Mouse (Mus musculus): Measurements from ENCODE around the gene Aldh3b2. TPM values are rescaled to one million over a fixed set of nuclear protein-coding genes. Genes with fewer than 3 reads are reported as not detected.

Gene Aldh3b2
- polyA plus RNA-seq, 1 experiment: 1.3 TPM

DNA sequence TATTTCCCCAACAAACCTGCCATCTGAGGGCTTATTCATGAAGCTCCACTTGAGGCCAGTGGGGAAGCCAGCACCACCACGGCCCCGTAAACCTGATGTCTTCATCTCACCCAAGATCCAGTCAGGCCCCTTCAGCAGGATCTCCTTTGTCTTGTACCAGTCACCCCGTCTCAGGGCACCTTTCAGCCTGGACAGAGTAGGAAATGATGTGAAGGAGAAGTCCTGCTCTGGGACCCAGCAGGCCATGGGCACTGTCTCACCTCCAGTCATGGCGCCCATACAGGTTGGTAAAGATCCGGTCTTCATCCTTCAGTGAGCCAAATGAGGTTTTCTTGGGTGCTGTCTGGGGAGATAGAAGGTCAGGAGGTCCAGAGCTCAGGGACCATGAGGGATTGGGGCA, 39.0 kb downstream of the Aldh3b2 start:
- H3K4me1 ChIP-seq (ENCODE audit: control insufficient read depth, insufficient read depth, low read length): no peaks in the 10 kb centered on the region
- no peak overlapping the region for H3K4me3 ChIP-seq (ENCODE audit: low read depth, low read length)
- H3K27ac ChIP-seq (ENCODE audit: insufficient read depth, low read length): no peak overlapping the region
- peaks cover 8% of the 10 kb centered on the region; the same call in 1 of the 2 replicates for H3K36me3 ChIP-seq (ENCODE audit: control insufficient read depth, insufficient read depth, low read length, poor library complexity, severe bottlenecking)
- TF ChIP-seq CTCF (IDR thresholded peaks at IDR 0.05; ENCODE audit: low read depth, low read length) (no peak), EP300 (IDR thresholded peaks at IDR 0.05; ENCODE audit: insufficient read depth, low read depth, low read length) (no peak), POLR2A (IDR thresholded peaks at IDR 0.05; ENCODE audit: insufficient read depth, low read length) (no peak)
- no peaks in the 10 kb centered on the region for H3K27me3 ChIP-seq (ENCODE audit: control insufficient read depth, insufficient read depth, low read length, poor library complexity, severe bottlenecking)
- no peaks in the 10 kb centered on the region for H3K9me3 ChIP-seq (replicated peaks; ENCODE audit: control insufficient read depth, insufficient read depth, low read length, poor library complexity, severe bottlenecking)
- H3K9ac ChIP-seq (ENCODE audit: low read depth, poor library complexity, severe bottlenecking): no peak overlapping the region

DNA sequence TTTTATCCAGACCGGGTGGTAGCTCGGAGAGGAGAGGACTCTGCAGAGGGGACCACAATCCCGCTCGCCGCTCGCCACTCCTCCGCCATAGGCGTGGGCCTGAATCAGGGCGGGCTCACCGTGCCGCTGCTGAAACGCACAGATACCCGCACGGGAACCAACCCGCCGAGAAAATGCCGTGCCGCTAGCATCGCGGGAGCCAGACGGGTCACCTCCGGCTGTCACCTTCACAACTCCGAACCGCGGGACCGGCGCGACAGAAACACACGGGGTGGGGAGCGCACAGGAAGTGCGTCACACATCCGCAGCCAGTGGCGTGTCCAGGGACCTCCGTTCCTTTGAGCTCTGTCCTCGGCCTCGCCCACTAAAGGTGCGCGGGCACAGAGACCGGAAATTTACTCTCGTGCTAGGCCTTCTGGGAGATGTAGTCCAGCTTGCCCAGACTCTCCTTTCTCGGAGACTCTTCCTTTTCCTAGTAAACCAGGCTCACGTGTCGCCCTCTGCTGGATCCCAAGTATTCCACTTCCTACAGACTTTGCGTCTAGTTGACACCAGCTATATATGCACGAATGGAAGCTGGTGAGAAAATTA, 40.4 kb downstream of the Aldh3b2 start, which contains the start of gene Ndufv1:
TSS of gene Ndufv1 (minus strand) at position 375 of the 591 bp plus-strand sequence.
- H3K4me3 ChIP-seq (ENCODE audit: low read depth, low read length): peak within 1 kb of the TSS; percentile 96
- peak within 1 kb of the TSS; percentile 57 for H3K9ac ChIP-seq (ENCODE audit: low read depth, poor library complexity, severe bottlenecking)
- H3K4me1 ChIP-seq (ENCODE audit: control insufficient read depth, insufficient read depth, low read length): no peaks in the 10 kb centered on the region
- TF ChIP-seq POLR2A (IDR thresholded peaks at IDR 0.05; ENCODE audit: insufficient read depth, low read length) (no peak), CTCF (IDR thresholded peaks at IDR 0.05; ENCODE audit: low read depth, low read length) (peak; percentile 62)
- no peaks in the 10 kb centered on the region for H3K9me3 ChIP-seq (replicated peaks; ENCODE audit: control insufficient read depth, insufficient read depth, low read length, poor library complexity, severe bottlenecking)
- no peak within 1 kb of the TSS for H3K27ac ChIP-seq (ENCODE audit: insufficient read depth, low read length)
- peaks cover 8% of the 10 kb centered on the region; the same call in 1 of the 2 replicates for H3K36me3 ChIP-seq (ENCODE audit: control insufficient read depth, insufficient read depth, low read length, poor library complexity, severe bottlenecking)
- no peaks in the 10 kb centered on the region for H3K27me3 ChIP-seq (ENCODE audit: control insufficient read depth, insufficient read depth, low read length, poor library complexity, severe bottlenecking)

DNA sequence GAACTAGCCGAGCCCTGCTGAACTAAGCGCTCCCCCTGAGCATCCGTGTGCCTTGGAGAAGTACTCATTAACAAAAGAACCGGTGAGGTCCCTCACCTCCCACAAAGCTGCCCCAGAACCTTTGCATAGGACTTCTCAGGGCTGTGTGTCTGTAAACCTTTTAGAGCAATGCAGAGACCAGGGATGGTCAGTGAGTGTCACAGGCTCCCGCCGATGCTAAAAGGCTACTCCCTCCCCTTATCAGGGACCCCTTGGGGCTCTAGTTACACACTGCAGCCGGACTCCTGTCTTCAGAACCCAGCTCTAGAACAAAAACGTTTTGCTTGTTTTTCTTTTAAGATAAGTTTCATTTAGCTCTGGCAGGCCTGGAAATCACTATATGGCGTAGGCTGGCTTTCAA, 40.9 kb downstream of the Aldh3b2 start:
- no peaks in the 10 kb centered on the region for H3K27me3 ChIP-seq (ENCODE audit: control insufficient read depth, insufficient read depth, low read length, poor library complexity, severe bottlenecking)
- no peak overlapping the region for H3K27ac ChIP-seq (ENCODE audit: insufficient read depth, low read length)
- peaks cover 6% of the 10 kb centered on the region; the same call in 1 of the 2 replicates for H3K36me3 ChIP-seq (ENCODE audit: control insufficient read depth, insufficient read depth, low read length, poor library complexity, severe bottlenecking)
- H3K4me3 ChIP-seq (ENCODE audit: low read depth, low read length): peak overlapping the region; percentile 75
- no peaks in the 10 kb centered on the region for H3K9me3 ChIP-seq (replicated peaks; ENCODE audit: control insufficient read depth, insufficient read depth, low read length, poor library complexity, severe bottlenecking)
- TF ChIP-seq CTCF (IDR thresholded peaks at IDR 0.05; ENCODE audit: low read depth, low read length) (no peak), EP300 (IDR thresholded peaks at IDR 0.05; ENCODE audit: insufficient read depth, low read depth, low read length) (no peak), POLR2A (IDR thresholded peaks at IDR 0.05; ENCODE audit: insufficient read depth, low read length) (no peak)
- H3K9ac ChIP-seq (ENCODE audit: low read depth, poor library complexity, severe bottlenecking): peak overlapping the region; percentile 57
- H3K4me1 ChIP-seq (ENCODE audit: control insufficient read depth, insufficient read depth, low read length): no peaks in the 10 kb centered on the region

DNA sequence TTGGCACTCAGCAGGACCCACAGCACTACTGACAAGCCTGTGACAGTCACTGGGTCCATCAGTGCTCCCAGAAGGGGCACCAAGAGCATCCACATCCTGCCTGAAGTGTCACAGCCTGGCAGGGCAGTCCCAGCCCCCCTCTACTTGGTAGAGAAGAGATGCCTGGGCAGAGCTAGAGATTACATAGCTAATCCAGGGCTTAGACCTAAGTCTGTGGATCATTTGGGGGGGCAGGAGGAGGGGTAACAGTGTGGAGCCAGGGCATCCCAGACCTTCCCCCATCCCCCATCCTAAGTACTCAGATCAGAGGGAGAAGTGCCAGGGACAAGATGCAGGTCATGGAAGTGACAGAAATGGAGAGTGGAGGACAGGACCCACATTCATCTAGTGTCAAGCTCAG, 42.7 kb downstream of the Aldh3b2 start:
- TF ChIP-seq EP300 (IDR thresholded peaks at IDR 0.05; ENCODE audit: insufficient read depth, low read depth, low read length) (no peak), POLR2A (IDR thresholded peaks at IDR 0.05; ENCODE audit: insufficient read depth, low read length) (no peak), CTCF (IDR thresholded peaks at IDR 0.05; ENCODE audit: low read depth, low read length) (no peak)
- no peaks in the 10 kb centered on the region for H3K9me3 ChIP-seq (replicated peaks; ENCODE audit: control insufficient read depth, insufficient read depth, low read length, poor library complexity, severe bottlenecking)
- no peaks in the 10 kb centered on the region for H3K4me1 ChIP-seq (ENCODE audit: control insufficient read depth, insufficient read depth, low read length)
- no peak overlapping the region for H3K9ac ChIP-seq (ENCODE audit: low read depth, poor library complexity, severe bottlenecking)
- no peak overlapping the region for H3K27ac ChIP-seq (ENCODE audit: insufficient read depth, low read length)
- no peaks in the 10 kb centered on the region for H3K27me3 ChIP-seq (ENCODE audit: control insufficient read depth, insufficient read depth, low read length, poor library complexity, severe bottlenecking)
- H3K4me3 ChIP-seq (ENCODE audit: low read depth, low read length): no peak overlapping the region
- H3K36me3 ChIP-seq (ENCODE audit: control insufficient read depth, insufficient read depth, low read length, poor library complexity, severe bottlenecking): peaks cover 3% of the 10 kb centered on the region; the same call in 1 of the 2 replicates

DNA sequence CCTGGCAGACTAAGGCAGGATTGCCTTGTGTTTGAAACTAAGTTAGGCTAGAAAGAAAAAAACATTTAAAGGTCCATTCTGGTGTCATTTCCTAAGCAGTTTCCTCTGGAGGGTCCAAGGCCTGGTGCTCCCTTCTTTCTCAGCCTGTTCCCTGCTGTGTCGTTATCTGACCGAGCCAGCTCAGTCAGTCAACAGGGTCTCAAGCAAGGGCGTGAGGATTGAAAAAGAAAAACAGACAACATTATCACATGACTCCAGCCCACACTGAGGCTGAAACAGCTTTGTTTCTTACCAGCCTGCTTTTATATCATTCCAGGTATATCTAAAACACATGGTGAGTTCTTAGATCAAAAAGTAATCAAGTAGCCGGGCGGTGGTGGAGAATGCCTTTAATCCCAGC, 43.5 kb downstream of the Aldh3b2 start:
- Histone ChIP-seq H3K4me1 (ENCODE audit: control insufficient read depth, insufficient read depth, low read length) (no peaks in the 10 kb centered on the region), H3K27ac (ENCODE audit: insufficient read depth, low read length) (no peak overlapping the region), H3K9ac (ENCODE audit: low read depth, poor library complexity, severe bottlenecking) (no peak overlapping the region), H3K9me3 (replicated peaks; ENCODE audit: control insufficient read depth, insufficient read depth, low read length, poor library complexity, severe bottlenecking) (no peaks in the 10 kb centered on the region), H3K4me3 (ENCODE audit: low read depth, low read length) (no peak overlapping the region), H3K36me3 (ENCODE audit: control insufficient read depth, insufficient read depth, low read length, poor library complexity, severe bottlenecking) (no peaks in the 10 kb centered on the region), H3K27me3 (ENCODE audit: control insufficient read depth, insufficient read depth, low read length, poor library complexity, severe bottlenecking) (no peaks in the 10 kb centered on the region)
- TF ChIP-seq EP300 (IDR thresholded peaks at IDR 0.05; ENCODE audit: insufficient read depth, low read depth, low read length) (no peak), CTCF (IDR thresholded peaks at IDR 0.05; ENCODE audit: low read depth, low read length) (no peak), POLR2A (IDR thresholded peaks at IDR 0.05; ENCODE audit: insufficient read depth, low read length) (no peak)

DNA sequence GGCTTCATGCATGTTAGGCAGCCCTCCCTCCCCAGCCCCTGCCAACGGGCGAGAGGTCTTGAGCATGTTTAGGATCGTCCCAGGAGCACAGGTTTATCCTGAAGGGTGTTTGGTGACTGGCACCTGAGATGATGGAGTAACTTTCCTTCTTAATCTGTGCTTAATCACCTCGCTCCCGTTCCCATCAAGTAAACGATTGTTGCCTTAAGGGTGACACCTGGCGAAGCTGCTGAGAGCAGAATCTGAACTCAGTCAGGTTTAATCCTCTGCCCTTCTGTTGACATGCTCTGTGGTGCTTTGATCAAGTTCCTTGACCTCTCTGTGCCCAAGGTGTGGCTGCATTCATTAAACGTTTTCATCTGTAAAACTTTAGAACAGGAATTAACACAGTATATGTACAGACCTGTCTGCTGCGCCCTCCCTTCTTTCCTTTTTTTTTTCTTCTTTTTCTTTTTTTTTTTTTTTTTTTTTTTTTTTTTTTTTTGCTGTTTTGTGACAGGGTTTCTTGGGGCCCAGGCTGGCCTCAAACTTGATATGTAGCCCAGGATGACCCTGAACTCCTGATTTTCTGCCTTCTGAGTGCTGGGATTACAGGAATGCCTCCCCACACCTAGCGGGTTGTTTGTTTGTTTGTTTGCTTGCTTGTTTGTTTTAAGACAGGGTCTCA, 45.9 kb downstream of the Aldh3b2 start:
- Histone ChIP-seq H3K4me1 (ENCODE audit: control insufficient read depth, insufficient read depth, low read length) (no peaks in the 10 kb centered on the region), H3K4me3 (ENCODE audit: low read depth, low read length) (no peak overlapping the region), H3K9me3 (replicated peaks; ENCODE audit: control insufficient read depth, insufficient read depth, low read length, poor library complexity, severe bottlenecking) (no peaks in the 10 kb centered on the region), H3K27ac (ENCODE audit: insufficient read depth, low read length) (no peak overlapping the region), H3K27me3 (ENCODE audit: control insufficient read depth, insufficient read depth, low read length, poor library complexity, severe bottlenecking) (no peaks in the 10 kb centered on the region), H3K36me3 (ENCODE audit: control insufficient read depth, insufficient read depth, low read length, poor library complexity, severe bottlenecking) (no peaks in the 10 kb centered on the region), H3K9ac (ENCODE audit: low read depth, poor library complexity, severe bottlenecking) (no peak overlapping the region)
- no peak for TF ChIP-seq POLR2A (IDR thresholded peaks at IDR 0.05; ENCODE audit: insufficient read depth, low read length)
- TF ChIP-seq CTCF (IDR thresholded peaks at IDR 0.05; ENCODE audit: low read depth, low read length): no peak
- TF ChIP-seq EP300 (IDR thresholded peaks at IDR 0.05; ENCODE audit: insufficient read depth, low read depth, low read length): no peak
